In genomic region chr15:83169772-83170722, GRCm38 (mm10) we compare ENCODE assay signal across 8 mouse cellular contexts. TPM values are rescaled to one million over a fixed set of nuclear protein-coding genes. Genes with fewer than 3 reads are reported as not detected.
DNase-seq lines count a peak whose midpoint lies in the region; ATAC-seq and TF ChIP-seq lines count a peak whose summit lies in the region.

No protein-coding gene starts in this region.

- DNase-seq in cerebellum, adult 11 months: peak; percentile 40
- no peak for DNase-seq in cerebellum, postnatal 14 days
- peak; percentile 48 for DNase-seq in MEL (ENCODE audit: low read depth, low spot score)
- DNase-seq in left cerebral cortex, adult 2 months (ENCODE audit: extremely low spot score in 1 of 2, low spot score in 2 of 2): no peak
- DNase-seq in layer of hippocampus, adult 18-20 months (ENCODE audit: low spot score in 2 of 2): no peak

- H3K4me1 ChIP-seq in MEL (ENCODE audit: control insufficient read depth in 1 of 2, insufficient read depth in 2 of 2, low read length in 2 of 2): peaks cover 7 to 24% of the 10 kb centered on the region in 2 experiments
- peaks cover 36% of the 10 kb centered on the region for H3K4me1 ChIP-seq in heart, embryonic 11.5 days (ENCODE audit: control insufficient read depth, insufficient read depth, low read length)
- H3K4me1 ChIP-seq in limb, embryonic 13.5 days: peaks cover 31% of the 10 kb centered on the region
- peaks cover 53% of the 10 kb centered on the region for H3K4me1 ChIP-seq in neural tube, embryonic 15.5 days

- H3K79me2 ChIP-seq in MEL (ENCODE audit: control insufficient read depth, insufficient read depth, low read length, poor library complexity): no peaks in the 10 kb centered on the region; the same call in 1 of the 2 replicates

- H3K9me3 ChIP-seq in MEL (replicated peaks; ENCODE audit: insufficient read depth, low read length): no peaks in the 10 kb centered on the region
- no peaks in the 10 kb centered on the region for H3K9me3 ChIP-seq in heart, embryonic 11.5 days (replicated peaks; ENCODE audit: control insufficient read depth, low read length)
- H3K9me3 ChIP-seq in limb, embryonic 13.5 days: no peaks in the 10 kb centered on the region
- no peaks in the 10 kb centered on the region for H3K9me3 ChIP-seq in neural tube, embryonic 15.5 days (replicated peaks)

- peaks cover 0 to 15% of the 10 kb centered on the region in 2 experiments; a peak in 2 of 4 replicates for H3K36me3 ChIP-seq in MEL (ENCODE audit: control insufficient read depth in 1 of 2, insufficient read depth in 2 of 2, low read length in 2 of 2)
- H3K36me3 ChIP-seq in heart, embryonic 11.5 days (ENCODE audit: control insufficient read depth, insufficient read depth, low read length): no peaks in the 10 kb centered on the region
- H3K36me3 ChIP-seq in limb, embryonic 13.5 days: peaks cover 10% of the 10 kb centered on the region
- H3K36me3 ChIP-seq in neural tube, embryonic 15.5 days: no peaks in the 10 kb centered on the region

- TF ChIP-seq RAD21 in MEL (IDR thresholded peaks at IDR 0.05; ENCODE audit: low read depth, low read length): no peak

- no peaks in the 10 kb centered on the region for H3K27me3 ChIP-seq in MEL (ENCODE audit: control insufficient read depth in 1 of 2, insufficient read depth in 2 of 2, low read length in 2 of 2)
- no peaks in the 10 kb centered on the region for H3K27me3 ChIP-seq in heart, embryonic 11.5 days (ENCODE audit: control insufficient read depth, insufficient read depth, low read length)
- no peaks in the 10 kb centered on the region for H3K27me3 ChIP-seq in limb, embryonic 13.5 days
- no peaks in the 10 kb centered on the region for H3K27me3 ChIP-seq in neural tube, embryonic 15.5 days (replicated peaks)

- H3K9ac ChIP-seq in MEL (ENCODE audit: control insufficient read depth, low read depth, low read length, poor library complexity, severe bottlenecking): no peak overlapping the region
- peak overlapping the region; percentile 34; the same call in 1 of the 2 replicates for H3K9ac ChIP-seq in heart, embryonic 11.5 days (ENCODE audit: low read depth, low read length)
- no peak overlapping the region for H3K9ac ChIP-seq in limb, embryonic 13.5 days
- H3K9ac ChIP-seq in neural tube, embryonic 15.5 days (replicated peaks): no peak overlapping the region

- peak overlapping the region; percentile 29; the same call in 1 of the 2 replicates for H3K27ac ChIP-seq in MEL (ENCODE audit: control insufficient read depth, low read depth, low read length)
- H3K27ac ChIP-seq in heart, embryonic 11.5 days (ENCODE audit: low read depth, low read length): no peak overlapping the region
- no peak overlapping the region; the same call in 1 of the 2 replicates for H3K27ac ChIP-seq in limb, embryonic 13.5 days
- H3K27ac ChIP-seq in neural tube, embryonic 15.5 days (replicated peaks): no peak overlapping the region
- no peak overlapping the region; the same call in 1 of the 2 replicates for H3K27ac ChIP-seq in left cerebral cortex, adult 2 months

- H3K4me3 ChIP-seq in MEL (ENCODE audit: control insufficient read depth in 1 of 2, insufficient read depth in 1 of 2, low read depth in 2 of 2, low read length in 2 of 2): no peak overlapping the region
- peak overlapping the region; percentile 31 for H3K4me3 ChIP-seq in heart, embryonic 11.5 days (ENCODE audit: low read depth, low read length)
- no peak overlapping the region for H3K4me3 ChIP-seq in limb, embryonic 13.5 days
- no peak overlapping the region for H3K4me3 ChIP-seq in neural tube, embryonic 15.5 days (replicated peaks)
- no peak overlapping the region for H3K4me3 ChIP-seq in left cerebral cortex, adult 2 months

- peak in 1 of 2 experiments; percentile 46; a peak in 1 of 4 replicates for TF ChIP-seq EP300 in MEL (IDR thresholded peaks at IDR 0.05; ENCODE audit: low read depth in 1 of 2, low read length in 2 of 2)

- WGBS in heart, embryonic 11.5 days (ENCODE audit: insufficient replicate concordance): 70% methylated on average over 8 of the region's 8 CpGs
- whole genome bisulfite sequencing in limb, embryonic 13.5 days: 85% methylated on average over 8 of the region's 8 CpGs
- 87% methylated on average over 8 of the region's 8 CpGs for WGBS in neural tube, embryonic 15.5 days

- ATAC-seq in heart, embryonic 11.5 days (replicated peaks; ENCODE audit: insufficient number of reproducible peaks, low FRiP score, low TSS enrichment): peak; percentile 53; the same call in 1 of the 2 replicates
- no peak for ATAC-seq in limb, embryonic 13.5 days (ENCODE audit: low FRiP score, low read depth)
- no peak for ATAC-seq in neural tube, embryonic 15.5 days (ENCODE audit: low FRiP score)

- intact Hi-C loops in left cerebral cortex, adult 2 months (cut with DNase I): loop anchor here (5.0 kb wide), 1 partner anchor 37 kb away; no protein-coding TSS in a partner anchor

- no peak for TF ChIP-seq POLR2A in MEL (IDR thresholded peaks at IDR 0.05; ENCODE audit: control insufficient read depth in 1 of 2, insufficient read depth in 1 of 2, low read depth in 1 of 2, low read length in 2 of 2, poor library complexity in 1 of 2)

- H3K4me2 ChIP-seq in heart, embryonic 11.5 days: peak overlapping the region; percentile 80
- H3K4me2 ChIP-seq in limb, embryonic 13.5 days (replicated peaks): peak overlapping the region; percentile 5; the same call in 1 of the 2 replicates
- 0 out of 2 replicates have a peak overlapping the region, but pooled peaks have one; percentile 6 for H3K4me2 ChIP-seq in neural tube, embryonic 15.5 days

- TF ChIP-seq CTCF in MEL (IDR thresholded peaks at IDR 0.05 in 2 of 3, conservative IDR thresholded peaks at IDR 0.05 in 1 of 3; ENCODE audit: control insufficient read depth in 1 of 3, insufficient read depth in 1 of 3, low read depth in 2 of 3, low read length in 3 of 3, poor library complexity in 1 of 3, severe bottlenecking in 1 of 3): no peak
- TF ChIP-seq CTCF in left cerebral cortex, adult 2 months (IDR thresholded peaks at IDR 0.05): no peak

TF ChIP-seq in MEL, 35 proteins besides CTCF, POLR2A, EP300 and RAD21 (continues in another document):
- TF ChIP-seq USF1 (IDR thresholded peaks at IDR 0.05; ENCODE audit: low read depth, low read length): no peak
- 0 out of 2 replicates have a peak, but pooled peaks have one; percentile 0 for TF ChIP-seq SMC3 (IDR thresholded peaks at IDR 0.05; ENCODE audit: low read depth, low read length)
- no peak for TF ChIP-seq MAX (IDR thresholded peaks at IDR 0.05; ENCODE audit: low read length)
- no peak for TF ChIP-seq JUND (IDR thresholded peaks at IDR 0.05; ENCODE audit: low read depth, low read length)
- TF ChIP-seq GABPA (IDR thresholded peaks at IDR 0.05; ENCODE audit: low read depth, low read length): no peak
- TF ChIP-seq KAT2A (conservative IDR thresholded peaks at IDR 0.05; ENCODE audit: low read depth, low read length): no peak
- no peak for TF ChIP-seq HCFC1 (IDR thresholded peaks at IDR 0.05; ENCODE audit: low read depth, low read length)
- 0 out of 2 replicates have a peak, but pooled peaks have one; percentile 22 for TF ChIP-seq MAZ (IDR thresholded peaks at IDR 0.05; ENCODE audit: low read depth, low read length)
- no peak for TF ChIP-seq TBP (IDR thresholded peaks at IDR 0.05; ENCODE audit: low read depth, low read length)
- TF ChIP-seq SIN3A (IDR thresholded peaks at IDR 0.05; ENCODE audit: low read length): no peak
- TF ChIP-seq GATA1 (IDR thresholded peaks at IDR 0.05; ENCODE audit: low read depth, low read length): peak; percentile 38; the same call in 1 of the 2 replicates
- TF ChIP-seq TCF12 (IDR thresholded peaks at IDR 0.05; ENCODE audit: low read depth, low read length): peak; percentile 61
- no peak for TF ChIP-seq UBTF (IDR thresholded peaks at IDR 0.05; ENCODE audit: borderline replicate concordance, insufficient read depth, low read depth, low read length)
- no peak for TF ChIP-seq ZC3H11A (IDR thresholded peaks at IDR 0.05; ENCODE audit: low read depth, low read length)
- TF ChIP-seq USF2 (IDR thresholded peaks at IDR 0.05; ENCODE audit: borderline replicate concordance in 1 of 2, insufficient read depth in 1 of 2, low read depth in 1 of 2, low read length in 2 of 2): no peak
- TF ChIP-seq CHD1 (IDR thresholded peaks at IDR 0.05; ENCODE audit: low read depth, low read length): no peak
- no peak for TF ChIP-seq NRF1 (IDR thresholded peaks at IDR 0.05; ENCODE audit: insufficient read depth, low read depth, low read length, poor library complexity, severe bottlenecking)

RNA-seq across cellular contexts. Expression of gene Cyb5r3, which starts 2.3 kb away (rescaled TPM):
- total RNA-seq in MEL (2012; rRNA removed): 20.8 and 22.6 TPM in 2 replicates
- 10 to 100 TPM in 1 of 2 experiments, not detected in 1; 67.0 TPM for polyA plus RNA-seq in MEL (2012; ENCODE audit: insufficient read depth in 1 of 2, insufficient read length in 2 of 2, low read depth in 1 of 2, low replicate concordance in 2 of 2, missing spikeins in 1 of 2)
- 154 and 162 TPM in 2 replicates for polyA plus RNA-seq in heart, embryonic 11.5 days (2014; fragmentation: Nextera tagmentation; extraction: Ambion mirVana)
- 108 and 110 TPM in 2 replicates for polyA plus RNA-seq in limb, embryonic 13.5 days (2015; fragmentation: Nextera tagmentation; extraction: Ambion mirVana)
- 112 and 128 TPM in 2 replicates for polyA plus RNA-seq in neural tube, embryonic 15.5 days (2015; fragmentation: Nextera tagmentation; extraction: Ambion mirVana)
- 10 to 100 TPM; 58.4 to 63.1 TPM for total RNA-seq in left cerebral cortex, adult 2 months (2021)
- total RNA-seq in layer of hippocampus, adult 18-20 months (2021): 10 to 100 TPM; 71.2 to 71.5 TPM

RNA-seq across cellular contexts. Expression of gene Poldip3, which starts 20.9 kb away (rescaled TPM):
- total RNA-seq in MEL (2012; rRNA removed): 104 and 113 TPM in 2 replicates
- polyA plus RNA-seq in MEL (2012; ENCODE audit: insufficient read depth in 1 of 2, insufficient read length in 2 of 2, low read depth in 1 of 2, low replicate concordance in 2 of 2, missing spikeins in 1 of 2): 100 to 1,000 TPM in 1 of 2 experiments, not detected in 1; 123 TPM
- 88.5 and 89.4 TPM in 2 replicates for polyA plus RNA-seq in heart, embryonic 11.5 days (2014; fragmentation: Nextera tagmentation; extraction: Ambion mirVana)
- 158 and 165 TPM in 2 replicates for polyA plus RNA-seq in limb, embryonic 13.5 days (2015; fragmentation: Nextera tagmentation; extraction: Ambion mirVana)
- polyA plus RNA-seq in neural tube, embryonic 15.5 days (2015; fragmentation: Nextera tagmentation; extraction: Ambion mirVana): 127 and 134 TPM in 2 replicates
- 10 to 100 TPM; 86.5 to 95.1 TPM for total RNA-seq in left cerebral cortex, adult 2 months (2021)
- 10 to 100 TPM; 90.1 to 93.9 TPM for total RNA-seq in layer of hippocampus, adult 18-20 months (2021)

RNA-seq across cellular contexts. Expression of gene Rrp7a, which starts 47.4 kb away (rescaled TPM):
- total RNA-seq in MEL (2012; rRNA removed): 134 and 155 TPM in 2 replicates
- polyA plus RNA-seq in MEL (2012; ENCODE audit: insufficient read depth in 1 of 2, insufficient read length in 2 of 2, low read depth in 1 of 2, low replicate concordance in 2 of 2, missing spikeins in 1 of 2): 100 to 1,000 TPM; 283 to 483 TPM
- polyA plus RNA-seq in heart, embryonic 11.5 days (2014; fragmentation: Nextera tagmentation; extraction: Ambion mirVana): 34.9 and 42.7 TPM in 2 replicates
- polyA plus RNA-seq in limb, embryonic 13.5 days (2015; fragmentation: Nextera tagmentation; extraction: Ambion mirVana): 59.4 and 63.9 TPM in 2 replicates
- 77.4 and 81.1 TPM in 2 replicates for polyA plus RNA-seq in neural tube, embryonic 15.5 days (2015; fragmentation: Nextera tagmentation; extraction: Ambion mirVana)
- 100 to 1,000 TPM; 147 to 159 TPM for total RNA-seq in left cerebral cortex, adult 2 months (2021)
- 100 to 1,000 TPM; 163 to 164 TPM for total RNA-seq in layer of hippocampus, adult 18-20 months (2021)

Comparison
In these comparisons a context has a peak if more than half of its experiments do, and no peak if none do; other contexts are left out.
1. DNase-seq: peak in cerebellum, adult 11 months (single experiment) and MEL (single experiment); none in cerebellum, postnatal 14 days (0 of 2), left cerebral cortex, adult 2 months (0 of 2) and layer of hippocampus, adult 18-20 months (0 of 2).
2. H3K4me2 ChIP-seq: peak in every context shown above with its lines; median percentile 80 in heart, embryonic 11.5 days; 6 in neural tube, embryonic 15.5 days; 5 in limb, embryonic 13.5 days.